Mouse (Mus musculus): ENCODE measurements around the gene Cfap70. TPM values are rescaled to one million over a fixed set of nuclear protein-coding genes. Genes with fewer than 3 reads are reported as not detected.

The Cfap70 gene
- polyA plus RNA-seq, 1 experiment from 2014 or later: not detected

DNA sequence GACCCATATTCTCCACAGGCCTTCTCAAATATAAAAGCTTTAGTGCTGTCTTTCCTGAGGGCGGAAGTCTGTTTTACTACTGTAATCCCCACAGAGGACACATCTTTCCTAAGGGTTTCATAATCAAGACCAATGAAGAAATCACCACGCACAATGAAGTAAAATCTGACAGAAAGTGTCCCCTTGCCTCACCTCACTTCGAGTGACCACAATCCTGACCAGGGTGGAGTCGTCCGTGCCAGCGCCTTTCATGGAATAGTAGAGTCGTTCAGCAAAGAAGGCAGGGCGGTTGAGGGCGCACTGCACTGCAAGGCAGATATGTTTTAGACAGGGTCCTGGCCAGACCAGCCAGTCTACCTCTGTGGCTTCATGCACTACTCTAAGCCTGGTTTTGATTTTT is 6.4 kb upstream of the Cfap70 start:
- Histone ChIP-seq H3K9me3 (ENCODE audit: control insufficient read depth) (no peaks in the 10 kb centered on the region), H3K27ac (ENCODE audit: low read depth, low read length) (no peak overlapping the region), H3K9ac (ENCODE audit: low read depth, low read length) (no peak overlapping the region), H3K4me3 (ENCODE audit: low read depth, low read length) (no peak overlapping the region), H3K36me3 (ENCODE audit: control insufficient read depth, insufficient read depth) (peaks cover 65% of the 10 kb centered on the region), H3K27me3 (replicated peaks; ENCODE audit: control insufficient read depth, insufficient read depth, low read length) (no peaks in the 10 kb centered on the region), H3K4me2 (replicated peaks; ENCODE audit: low read depth) (no peak overlapping the region), H3K4me1 (replicated peaks; ENCODE audit: control insufficient read depth, insufficient read depth, low read length) (no peaks in the 10 kb centered on the region)
- 96% methylated on average over 9 of the region's 9 CpGs for WGBS
- no peak for ATAC-seq
- no peak for TF ChIP-seq CTCF (IDR thresholded peaks at IDR 0.05; ENCODE audit: low read depth)

DNA sequence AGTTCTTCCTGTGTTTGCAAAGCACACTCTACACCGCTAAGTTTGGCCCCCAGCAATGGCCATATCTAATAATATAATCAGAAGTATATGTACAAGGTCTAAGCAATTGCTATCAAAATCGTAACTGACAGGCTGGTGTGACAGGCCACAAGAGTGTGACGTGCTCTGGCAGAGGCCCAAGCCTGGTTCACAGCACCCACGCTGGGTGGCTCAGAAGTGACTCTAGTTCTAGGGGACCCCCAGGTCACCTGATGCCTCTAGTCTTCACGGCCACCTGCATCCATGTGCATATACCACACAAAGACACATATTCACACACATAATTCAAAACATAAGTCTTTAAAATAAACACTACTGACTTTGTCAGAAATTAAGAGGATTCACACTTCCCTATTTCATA is 903 bp upstream of the Cfap70 start:
- ATAC-seq: no peak
- Histone ChIP-seq H3K9ac (ENCODE audit: low read depth, low read length) (no peak overlapping the region), H3K27me3 (replicated peaks; ENCODE audit: control insufficient read depth, insufficient read depth, low read length) (no peaks in the 10 kb centered on the region), H3K36me3 (ENCODE audit: control insufficient read depth, insufficient read depth) (peaks cover 23% of the 10 kb centered on the region), H3K27ac (ENCODE audit: low read depth, low read length) (no peak overlapping the region), H3K9me3 (ENCODE audit: control insufficient read depth) (no peaks in the 10 kb centered on the region), H3K4me1 (replicated peaks; ENCODE audit: control insufficient read depth, insufficient read depth, low read length) (no peaks in the 10 kb centered on the region), H3K4me2 (replicated peaks; ENCODE audit: low read depth) (no peak overlapping the region), H3K4me3 (ENCODE audit: low read depth, low read length) (no peak overlapping the region)
- no peak for TF ChIP-seq CTCF (IDR thresholded peaks at IDR 0.05; ENCODE audit: low read depth)
- 93% methylated on average over 5 of the region's 5 CpGs for WGBS

DNA sequence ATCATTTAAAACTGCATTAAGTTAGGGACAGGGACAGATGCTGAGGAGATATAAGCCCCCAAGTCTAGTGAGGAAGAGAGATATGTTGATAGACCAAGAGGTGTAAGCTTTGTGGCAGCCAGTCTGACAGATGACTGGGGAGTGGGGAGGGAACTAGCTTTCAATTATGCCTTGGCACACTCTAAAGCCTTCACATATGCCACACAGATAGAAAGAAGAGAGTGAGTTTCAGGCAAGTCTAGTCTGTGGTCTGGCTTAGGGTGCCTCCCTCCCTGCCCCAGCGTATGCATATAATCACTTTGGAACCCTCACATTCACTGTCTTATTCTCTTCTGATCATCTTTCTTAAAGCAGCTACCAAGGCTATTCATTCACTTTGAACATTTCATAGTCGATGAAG is 724 bp downstream of the Cfap70 start:
- 0 out of 2 replicates have a peak overlapping the region, but pooled peaks have one; percentile 0 for H3K9ac ChIP-seq (ENCODE audit: low read depth, low read length)
- ATAC-seq: no peak
- 14% methylated on average over 2 of the region's 2 CpGs for WGBS
- H3K36me3 ChIP-seq (ENCODE audit: control insufficient read depth, insufficient read depth): peaks cover 11% of the 10 kb centered on the region
- H3K4me1 ChIP-seq (replicated peaks; ENCODE audit: control insufficient read depth, insufficient read depth, low read length): no peaks in the 10 kb centered on the region
- TF ChIP-seq CTCF (IDR thresholded peaks at IDR 0.05; ENCODE audit: low read depth): no peak
- no peaks in the 10 kb centered on the region for H3K9me3 ChIP-seq (ENCODE audit: control insufficient read depth)
- no peaks in the 10 kb centered on the region for H3K27me3 ChIP-seq (replicated peaks; ENCODE audit: control insufficient read depth, insufficient read depth, low read length)
- no peak overlapping the region for H3K27ac ChIP-seq (ENCODE audit: low read depth, low read length)
- peak overlapping the region; percentile 29 for H3K4me3 ChIP-seq (ENCODE audit: low read depth, low read length)
- H3K4me2 ChIP-seq (replicated peaks; ENCODE audit: low read depth): peak overlapping the region; percentile 65

DNA sequence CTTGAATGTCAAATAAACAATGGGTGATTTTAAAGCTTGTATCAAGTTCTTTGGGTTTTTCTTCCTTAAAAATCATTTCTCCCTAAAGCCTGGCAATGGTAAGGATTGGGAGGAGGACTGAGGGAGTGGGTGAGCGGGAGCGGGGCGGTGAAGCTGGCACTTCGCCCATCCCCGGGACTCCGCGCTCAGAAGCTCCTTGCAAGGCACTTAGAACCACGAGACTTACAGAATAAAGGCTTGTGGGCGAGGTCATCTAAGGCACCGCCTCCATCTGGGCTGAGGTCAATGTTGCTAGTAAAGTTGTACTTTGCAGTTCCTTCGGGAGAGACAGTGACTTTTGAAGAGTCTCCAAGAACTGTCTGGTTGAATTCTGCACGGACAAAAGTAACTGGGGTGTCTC is 4.8 kb downstream of the Cfap70 start:
- no peak overlapping the region; the same call in 1 of the 2 replicates for H3K4me2 ChIP-seq (replicated peaks; ENCODE audit: low read depth)
- no peak for ATAC-seq
- WGBS: 42% methylated on average over 12 of the region's 12 CpGs

DNA sequence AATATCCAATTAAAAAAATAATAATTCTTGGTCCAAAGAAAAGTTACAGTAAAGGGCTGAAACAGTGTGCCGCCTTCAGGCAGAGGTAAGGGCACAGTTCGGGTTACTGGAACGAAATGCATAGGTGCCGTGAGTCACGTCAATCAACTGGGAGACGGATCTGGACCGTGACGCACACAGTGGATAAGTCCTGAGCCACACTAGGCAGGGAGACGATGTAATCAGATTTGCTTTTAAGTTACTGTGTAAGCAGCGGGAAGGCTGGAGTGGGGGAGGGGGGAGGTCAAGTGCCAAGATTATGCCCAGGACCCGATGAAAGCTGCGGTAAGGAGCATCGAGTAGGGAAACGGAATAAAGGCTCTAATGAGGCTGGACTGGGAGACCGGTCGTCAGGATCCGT is 9.8 kb downstream of the Cfap70 start:
- Histone ChIP-seq H3K4me1 (replicated peaks; ENCODE audit: control insufficient read depth, insufficient read depth, low read length) (no peaks in the 10 kb centered on the region), H3K36me3 (ENCODE audit: control insufficient read depth, insufficient read depth) (no peaks in the 10 kb centered on the region), H3K9me3 (ENCODE audit: control insufficient read depth) (no peaks in the 10 kb centered on the region), H3K9ac (ENCODE audit: low read depth, low read length) (no peak overlapping the region), H3K27me3 (replicated peaks; ENCODE audit: control insufficient read depth, insufficient read depth, low read length) (no peaks in the 10 kb centered on the region), H3K4me3 (ENCODE audit: low read depth, low read length) (no peak overlapping the region), H3K4me2 (replicated peaks; ENCODE audit: low read depth) (no peak overlapping the region), H3K27ac (ENCODE audit: low read depth, low read length) (no peak overlapping the region)
- no peak for ATAC-seq
- 70% methylated on average over 17 of the region's 17 CpGs for WGBS
- no peak for TF ChIP-seq CTCF (IDR thresholded peaks at IDR 0.05; ENCODE audit: low read depth)

More for the DNA sequence above, 4.8 kb downstream of the Cfap70 start:
- TF ChIP-seq CTCF (IDR thresholded peaks at IDR 0.05; ENCODE audit: low read depth): no peak
- no peak overlapping the region for H3K27ac ChIP-seq (ENCODE audit: low read depth, low read length)
- no peak overlapping the region for H3K4me3 ChIP-seq (ENCODE audit: low read depth, low read length)
- no peaks in the 10 kb centered on the region for H3K4me1 ChIP-seq (replicated peaks; ENCODE audit: control insufficient read depth, insufficient read depth, low read length)
- no peaks in the 10 kb centered on the region for H3K27me3 ChIP-seq (replicated peaks; ENCODE audit: control insufficient read depth, insufficient read depth, low read length)
- no peaks in the 10 kb centered on the region for H3K36me3 ChIP-seq (ENCODE audit: control insufficient read depth, insufficient read depth)
- H3K9me3 ChIP-seq (ENCODE audit: control insufficient read depth): no peaks in the 10 kb centered on the region
- no peak overlapping the region for H3K9ac ChIP-seq (ENCODE audit: low read depth, low read length)

DNA sequence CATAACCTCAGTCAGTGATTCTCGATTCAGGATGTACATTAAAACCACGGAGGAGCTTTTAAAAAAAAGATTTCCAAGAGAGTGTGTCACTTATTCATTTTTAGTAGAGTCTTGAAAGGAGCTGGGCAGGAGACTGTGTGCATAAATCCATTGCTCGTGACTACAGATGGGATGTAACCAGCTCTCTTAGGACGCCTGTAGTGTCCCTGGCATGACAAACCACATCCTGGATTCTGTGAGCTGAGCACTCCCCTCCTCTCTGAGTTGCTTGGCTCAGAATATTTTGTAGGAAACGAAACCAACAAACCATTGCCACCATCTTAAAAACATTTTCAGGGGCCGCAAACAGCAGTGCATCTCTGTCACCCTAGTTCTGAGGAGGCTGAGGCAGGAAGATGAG is 15.1 kb downstream of the Cfap70 start:
- TF ChIP-seq CTCF (IDR thresholded peaks at IDR 0.05; ENCODE audit: low read depth): no peak
- Histone ChIP-seq H3K27ac (ENCODE audit: low read depth, low read length) (no peak overlapping the region), H3K4me2 (replicated peaks; ENCODE audit: low read depth) (no peak overlapping the region), H3K36me3 (ENCODE audit: control insufficient read depth, insufficient read depth) (no peaks in the 10 kb centered on the region), H3K4me1 (replicated peaks; ENCODE audit: control insufficient read depth, insufficient read depth, low read length) (no peaks in the 10 kb centered on the region), H3K9me3 (ENCODE audit: control insufficient read depth) (no peaks in the 10 kb centered on the region), H3K9ac (ENCODE audit: low read depth, low read length) (no peak overlapping the region), H3K27me3 (replicated peaks; ENCODE audit: control insufficient read depth, insufficient read depth, low read length) (no peaks in the 10 kb centered on the region), H3K4me3 (ENCODE audit: low read depth, low read length) (no peak overlapping the region)
- 68% methylated on average over 6 of the region's 6 CpGs for WGBS
- ATAC-seq: no peak

DNA sequence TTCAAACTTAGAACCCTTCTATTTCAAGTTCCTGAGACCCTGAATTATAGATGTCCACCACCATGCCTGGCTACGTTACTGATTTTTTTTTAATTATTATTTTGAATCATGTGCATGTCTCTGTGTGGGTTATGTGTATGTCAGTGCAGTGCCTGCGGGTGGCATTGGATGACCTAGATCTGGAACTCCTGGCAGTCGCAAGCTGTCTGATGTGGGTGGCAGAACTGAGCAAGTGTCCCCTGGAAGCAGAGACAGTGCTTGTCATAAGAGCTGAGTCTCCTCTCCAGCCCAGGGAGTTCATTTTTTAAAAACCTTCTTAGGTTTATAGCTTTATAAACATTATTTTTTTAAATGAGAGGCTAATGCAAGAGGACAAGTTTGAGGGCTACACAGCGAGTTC is 19.6 kb downstream of the Cfap70 start:
- Histone ChIP-seq H3K4me1 (replicated peaks; ENCODE audit: control insufficient read depth, insufficient read depth, low read length) (no peaks in the 10 kb centered on the region), H3K4me2 (replicated peaks; ENCODE audit: low read depth) (no peak overlapping the region), H3K9ac (ENCODE audit: low read depth, low read length) (no peak overlapping the region), H3K27ac (ENCODE audit: low read depth, low read length) (no peak overlapping the region), H3K4me3 (ENCODE audit: low read depth, low read length) (no peak overlapping the region), H3K36me3 (ENCODE audit: control insufficient read depth, insufficient read depth) (no peaks in the 10 kb centered on the region), H3K27me3 (replicated peaks; ENCODE audit: control insufficient read depth, insufficient read depth, low read length) (no peaks in the 10 kb centered on the region), H3K9me3 (ENCODE audit: control insufficient read depth) (no peaks in the 10 kb centered on the region)
- TF ChIP-seq CTCF (IDR thresholded peaks at IDR 0.05; ENCODE audit: low read depth): no peak
- ATAC-seq: no peak
- 82% methylated on average over 4 of the region's 4 CpGs for WGBS

All from intestine, postnatal 0 days (tissue).